Mouse (Mus musculus): ENCODE results near the gene Ndnf.

- no peak for TF ChIP-seq CTCF (IDR thresholded peaks at IDR 0.05; ENCODE audit: insufficient read depth, low read depth, low read length)
- no peak for TF ChIP-seq POLR2A (IDR thresholded peaks at IDR 0.05; ENCODE audit: insufficient read depth, low read depth, low read length)
These were observed 1.4 kb upstream of the Ndnf start for GRCm38 (mm10) chr6:65669971-65670370.
